Mouse (Mus musculus): ENCODE results near the gene Nsmf.

Nsmf gene

DNA sequence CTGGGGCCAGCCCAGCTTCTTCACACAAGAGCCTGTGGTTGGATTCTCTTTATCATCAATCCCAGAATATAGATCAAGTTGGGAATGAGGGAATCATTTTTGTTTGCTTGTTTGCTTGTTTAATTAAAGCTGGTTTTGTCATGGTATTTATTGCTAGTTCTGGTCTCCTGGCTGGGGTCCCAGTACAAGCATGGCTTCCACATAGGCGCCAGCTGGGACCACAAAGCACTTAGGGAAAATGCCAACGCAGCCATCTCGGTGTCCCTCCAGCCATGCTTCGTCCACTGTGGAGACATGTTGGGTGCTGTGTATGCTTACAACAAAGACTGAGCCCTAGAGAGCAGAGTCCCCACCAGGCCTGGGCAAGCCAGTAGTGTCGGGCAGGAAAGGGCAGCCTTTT, 31.4 kb downstream of the Nsmf start:
- no peak for DNase-seq (ENCODE audit: low read depth, low spot score)

DNA sequence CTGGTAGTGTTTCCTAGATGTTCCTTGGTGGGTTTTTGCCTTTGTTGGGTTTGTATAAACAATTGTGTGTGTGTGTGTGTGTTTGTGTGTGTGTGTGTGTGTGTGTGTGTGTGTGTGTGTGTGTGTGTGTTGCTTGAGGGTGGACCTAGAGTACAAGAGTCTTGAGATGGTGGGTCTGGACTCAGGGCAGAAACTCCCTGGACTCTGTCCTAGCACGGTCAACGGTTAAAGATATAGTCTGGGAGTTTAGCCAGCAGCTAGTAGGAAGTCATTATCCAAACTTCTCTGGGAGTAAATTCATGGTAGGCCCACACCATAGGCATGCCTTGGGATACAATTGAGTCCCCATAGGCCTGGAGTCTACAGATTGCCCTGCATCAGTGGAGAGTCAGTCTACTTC, 33.7 kb downstream of the Nsmf start:
- no peak for DNase-seq (ENCODE audit: low read depth, low spot score)

DNA sequence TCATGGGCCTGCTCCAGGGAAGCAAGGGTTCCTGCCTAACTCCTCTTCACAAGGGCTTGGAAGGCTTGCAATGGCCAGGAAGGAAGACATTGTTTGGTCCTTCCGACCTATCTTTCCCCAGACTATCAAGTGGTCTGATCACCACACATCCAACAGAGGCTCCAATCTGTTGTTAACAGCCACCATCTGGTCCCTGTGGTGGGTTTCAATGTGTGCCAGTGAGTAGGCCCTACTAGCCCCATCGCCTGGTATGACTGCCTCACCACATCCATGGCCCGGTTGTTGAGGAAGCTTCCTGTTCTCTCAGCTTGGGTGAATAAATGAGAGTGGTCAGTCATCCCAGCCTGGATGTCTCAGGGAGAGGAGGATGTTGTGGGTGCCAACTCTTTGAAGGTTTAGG, 34.5 kb downstream of the Nsmf start:
- DNase-seq (ENCODE audit: low read depth, low spot score): no peak

DNA sequence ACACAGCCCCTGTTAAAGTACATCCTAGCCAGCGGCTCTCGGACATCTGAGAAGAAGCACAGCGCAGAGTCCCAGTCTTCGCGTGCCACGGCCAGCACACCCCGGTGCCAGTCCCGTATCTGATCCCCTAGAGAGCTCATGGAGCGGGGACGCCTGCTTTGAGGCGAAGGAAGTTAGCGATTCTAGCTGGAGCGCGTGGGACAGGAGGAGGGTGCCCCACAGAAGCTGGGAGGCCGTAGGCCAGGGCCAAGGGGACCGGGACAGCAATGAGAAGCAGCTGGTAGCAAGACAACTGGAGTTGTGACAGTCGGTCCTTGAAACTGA, 40.6 kb downstream of the Nsmf start:
- no peak for DNase-seq (ENCODE audit: low read depth, low spot score)

DNA sequence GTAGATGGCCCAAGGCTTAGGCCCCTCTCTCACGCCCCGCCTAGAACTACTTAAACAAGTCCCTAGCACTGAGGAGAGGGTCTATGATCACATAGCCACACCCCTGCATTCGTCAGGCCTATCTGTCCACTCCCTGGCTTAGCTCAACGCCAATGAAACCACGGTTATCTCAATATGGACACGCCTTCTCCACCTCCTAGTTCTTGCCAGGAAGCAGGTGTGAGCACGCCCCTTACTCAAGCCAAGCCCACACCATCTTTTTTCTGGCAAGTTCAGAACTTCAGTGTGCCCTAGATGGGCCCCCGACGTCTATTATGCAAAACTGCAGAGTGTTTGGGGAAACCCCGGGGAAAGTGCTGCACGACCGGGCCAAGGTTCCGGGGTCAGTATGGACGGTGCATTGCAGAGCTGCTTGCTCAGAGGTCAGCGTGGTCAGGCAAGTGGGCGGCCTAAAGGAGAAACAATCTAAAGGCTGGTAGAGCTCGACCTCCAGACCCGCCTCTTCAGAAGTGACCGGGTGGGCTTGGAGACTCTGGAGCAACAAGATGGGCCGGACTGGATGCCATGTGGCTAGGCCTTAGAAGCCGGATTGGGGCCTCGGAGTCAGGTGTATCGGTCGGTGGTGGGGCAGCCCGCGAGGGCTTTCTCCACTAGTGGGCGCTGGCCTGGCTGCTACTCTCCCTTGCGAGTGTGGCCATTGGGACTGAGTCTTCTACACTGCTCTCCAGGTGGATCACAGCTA, 41.1 kb downstream of the Nsmf start, which contains the start of gene Noxa1:
TSS of gene Noxa1 (minus strand) at position 41 of the 742 bp plus-strand sequence.
- peak; percentile 34 for DNase-seq (ENCODE audit: low read depth, low spot score)

DNA sequence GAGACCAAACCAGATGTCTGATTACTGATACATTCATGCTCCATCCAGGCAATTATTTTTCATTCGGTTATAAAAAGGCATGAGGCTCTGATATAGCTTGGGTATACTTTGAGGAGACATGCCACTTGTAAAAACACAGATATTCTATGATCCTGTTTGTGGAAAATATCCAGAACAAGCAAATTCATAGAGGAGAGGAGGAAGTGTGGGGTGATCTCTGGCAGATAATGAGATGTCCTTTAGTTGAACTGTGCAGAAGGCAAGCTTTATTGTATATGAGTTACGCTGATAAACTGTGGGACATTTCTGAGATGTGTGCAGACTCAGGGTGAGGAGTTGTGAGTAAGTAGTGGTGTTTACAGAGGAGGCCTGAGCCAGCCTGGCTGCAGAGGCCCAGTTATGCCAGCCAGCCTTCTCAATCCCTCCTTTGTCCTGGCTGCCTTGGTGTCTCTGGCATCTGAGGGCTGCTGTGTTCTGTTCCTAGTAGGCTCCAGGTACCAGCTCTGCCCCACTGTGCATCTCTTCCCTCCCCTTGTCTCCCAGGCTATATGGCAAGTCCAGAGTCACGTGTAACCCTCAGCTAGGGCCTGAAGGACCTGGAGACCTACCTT, 44.0 kb downstream of the Nsmf start:
- no peak for DNase-seq (ENCODE audit: low read depth, low spot score)

DNA sequence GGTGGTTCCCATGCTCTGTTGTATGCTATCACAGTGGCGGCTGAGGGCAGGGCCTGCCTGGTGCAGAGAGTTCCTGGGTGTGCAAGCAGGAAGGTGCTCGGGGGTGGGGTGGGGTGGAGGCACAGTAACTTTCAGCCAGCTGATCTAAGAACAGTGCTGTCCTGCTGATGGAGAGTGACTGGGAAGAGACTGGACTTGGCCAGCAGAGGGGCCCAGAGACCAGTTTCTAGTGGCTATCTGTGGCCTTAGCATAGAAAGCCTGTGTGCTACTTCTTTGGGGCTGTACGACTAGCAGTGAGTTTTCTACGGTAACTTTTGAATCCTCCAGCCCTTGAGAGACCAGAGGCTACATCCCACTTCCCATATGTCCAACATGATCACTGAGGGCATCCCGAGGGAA, 44.8 kb downstream of the Nsmf start:
- no peak for DNase-seq (ENCODE audit: low read depth, low spot score)

DNA sequence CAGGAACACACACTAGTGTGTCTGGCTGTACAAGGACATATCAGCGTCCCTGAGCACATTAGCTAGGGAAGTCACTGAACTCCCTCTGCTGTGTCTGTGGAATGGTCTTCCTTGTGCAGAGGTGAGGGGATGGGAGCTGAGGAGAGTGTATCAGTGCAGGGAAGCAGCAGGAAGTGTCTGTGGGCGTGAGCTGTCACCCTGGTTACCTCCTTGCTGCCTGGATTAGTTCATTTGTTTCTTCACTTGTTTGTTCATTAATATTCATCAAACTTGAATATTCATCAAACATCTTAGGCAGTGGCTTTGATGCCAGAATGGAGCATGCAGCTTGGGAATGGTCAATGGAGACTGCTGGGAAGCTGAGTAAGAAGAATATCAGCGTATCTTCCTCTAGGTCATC, 45.5 kb downstream of the Nsmf start:
- DNase-seq (ENCODE audit: low read depth, low spot score): no peak

DNA sequence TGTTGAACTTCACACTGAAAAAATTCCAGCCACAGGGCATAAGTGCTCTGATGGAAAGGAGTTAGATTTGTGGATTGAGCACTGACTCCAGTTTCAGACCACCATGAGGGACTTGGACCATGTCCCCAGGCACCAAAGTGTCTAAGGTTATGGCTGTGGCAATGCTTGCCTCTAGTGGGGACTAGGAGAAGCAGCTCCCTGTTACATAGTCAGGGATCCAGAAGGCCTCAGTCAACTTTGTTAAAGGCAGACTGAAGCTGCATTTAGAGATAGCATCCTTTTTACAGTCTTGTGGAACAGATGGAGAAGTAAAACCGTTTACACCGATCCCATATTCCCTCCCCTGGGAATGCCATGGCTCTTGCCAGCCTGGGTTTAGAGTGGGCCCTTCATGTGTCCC, 50.0 kb downstream of the Nsmf start:
- DNase-seq (ENCODE audit: low read depth, low spot score): no peak

DNA sequence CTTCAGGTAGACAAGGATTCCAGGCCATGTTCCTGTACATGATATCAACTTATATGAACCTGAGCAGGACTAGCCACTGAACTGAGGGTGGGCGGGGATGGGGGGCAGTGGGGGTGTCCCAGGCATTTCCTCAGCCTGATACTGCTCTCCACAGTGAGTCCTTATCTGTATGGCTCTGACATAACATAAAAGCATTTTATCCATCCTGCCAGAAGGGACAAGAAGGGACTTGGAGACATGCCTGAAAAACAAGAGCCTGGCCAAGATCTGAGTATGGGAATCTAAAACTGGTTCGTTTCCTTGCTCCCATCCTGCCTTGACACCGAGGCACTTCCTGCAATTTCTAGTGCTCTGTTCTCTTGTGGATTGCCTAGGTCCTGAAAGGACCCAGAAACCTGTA, 51.9 kb downstream of the Nsmf start:
- DNase-seq (ENCODE audit: low read depth, low spot score): no peak

DNA sequence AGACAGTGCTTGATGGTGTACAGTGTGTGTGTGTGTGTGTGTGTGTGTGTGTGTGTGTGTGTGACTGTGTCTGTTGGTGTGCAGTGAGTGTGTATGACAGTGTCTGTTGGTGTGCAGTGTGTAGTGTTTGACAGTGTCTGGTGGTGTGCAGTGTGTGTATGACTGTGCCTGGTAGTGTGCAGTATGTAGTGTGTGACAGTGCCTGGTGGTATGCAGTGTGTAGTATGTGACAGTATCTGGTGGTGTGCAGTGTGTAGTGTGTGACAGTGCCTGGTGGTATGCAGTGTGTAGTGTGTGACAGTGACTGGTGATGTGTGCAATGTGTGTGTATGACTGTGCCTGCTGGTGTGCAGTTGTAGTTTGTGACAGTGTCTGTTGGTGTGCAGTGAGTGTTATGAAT, 55.3 kb downstream of the Nsmf start:
- no peak for DNase-seq (ENCODE audit: low read depth, low spot score)

DNA sequence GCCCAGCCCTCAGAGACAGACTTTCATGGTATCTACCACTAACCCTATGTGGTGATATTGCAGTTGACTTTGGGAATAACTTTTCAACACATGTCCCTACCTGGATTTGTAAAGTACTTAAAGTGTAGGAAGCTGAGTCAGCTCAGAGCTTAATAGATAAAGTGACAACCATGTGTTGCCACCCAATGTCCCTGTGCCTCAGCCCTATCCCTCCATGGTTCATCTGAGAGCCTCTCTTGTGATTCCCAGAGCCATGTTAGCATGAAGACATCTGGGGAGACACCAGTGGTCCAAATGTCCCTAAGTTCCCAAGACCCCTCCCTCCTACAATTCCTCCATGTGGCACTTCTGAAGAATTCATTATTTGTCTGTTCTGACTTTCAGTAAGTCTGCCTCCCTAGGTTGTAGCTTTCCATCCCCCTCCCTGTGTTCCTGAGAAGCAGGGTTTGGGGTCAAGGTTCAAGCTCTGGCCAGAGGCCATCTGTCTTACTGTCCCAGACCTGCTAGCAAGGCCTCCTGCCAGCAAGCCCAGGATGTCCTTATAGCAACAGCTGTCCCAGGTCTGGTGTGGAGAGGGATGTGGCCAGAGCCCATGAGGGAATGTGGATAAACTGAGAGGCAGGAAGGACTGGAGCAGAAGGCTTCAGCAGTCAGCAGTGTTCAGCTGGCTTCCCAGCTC, 56.5 kb downstream of the Nsmf start:
- DNase-seq (ENCODE audit: low read depth, low spot score): no peak

DNA sequence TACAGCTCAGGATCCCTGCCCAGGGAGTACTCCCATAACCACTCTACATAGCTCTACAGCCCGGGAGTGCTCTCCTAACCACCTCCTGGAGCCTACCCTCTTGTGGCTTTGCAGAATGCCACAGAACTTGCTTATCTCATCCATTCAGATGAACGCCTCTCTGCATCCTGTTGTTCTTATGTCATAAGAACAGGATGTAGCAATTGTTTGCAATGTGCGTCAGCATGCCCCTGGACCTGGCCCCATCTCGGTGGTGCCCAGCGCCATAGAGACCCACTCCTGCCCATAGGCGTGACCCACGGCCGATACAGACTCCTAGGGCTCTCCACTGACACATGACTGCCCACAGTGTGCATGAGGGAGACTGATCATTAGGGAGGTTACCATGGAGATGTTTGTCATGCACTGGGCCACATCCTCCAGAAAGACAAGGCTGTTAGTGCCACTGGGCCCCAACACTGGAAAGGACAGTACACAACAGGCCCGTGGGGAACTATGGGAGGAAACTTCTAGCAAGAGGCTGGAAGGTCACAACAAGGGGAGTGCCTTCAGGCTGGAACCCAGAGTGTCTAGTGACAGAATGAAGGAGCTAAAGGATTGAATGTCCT, 57.1 kb downstream of the Nsmf start:
- DNase-seq (ENCODE audit: low read depth, low spot score): peak; percentile 81

All from CD4-positive helper T cell, adult 2 months (primary cell).